Mouse (Mus musculus) neural tube, embryonic 15.5 days (tissue): ENCODE measurements around the gene Eif5. TPM values are rescaled to one million over a fixed set of nuclear protein-coding genes. Genes with fewer than 3 reads are reported as not detected.

Experiments
- ATAC-seq: fragments of 200-750 bp; cut with Nextera tagmentation; 2 replicates; pipeline ENCODE4 v1.8.0; 2017; ENCODE audit warnings: mild to moderate bottlenecking, moderate TSS enrichment, moderate library complexity; ENCODE audit not compliant: low FRiP score
- H3K27ac ChIP-seq: fragments of 300-500 bp; sonication (generic); replicated peaks from 2 replicates; pipeline ENCODE4 v1.5.1; 2015; ENCODE audit warnings: mild to moderate bottlenecking, inconsistent platforms
- H3K27me3 ChIP-seq: fragments of 300-500 bp; sonication (generic); replicated peaks from 2 replicates; pipeline ENCODE4 v1.6.1; 2015; ENCODE audit warnings: inconsistent platforms
- H3K36me3 ChIP-seq: fragments of 300-500 bp; sonication (generic); 2 replicates; pipeline ENCODE4 v1.6.1; 2015; ENCODE audit warnings: inconsistent platforms
- H3K4me1 ChIP-seq: fragments of 300-500 bp; sonication (generic); 2 replicates; pipeline ENCODE4 v1.6.1; 2015; ENCODE audit warnings: inconsistent platforms
- H3K4me2 ChIP-seq: fragments of 300-500 bp; sonication (generic); 2 replicates; pipeline ENCODE4 v1.6.1; 2015; ENCODE audit warnings: inconsistent platforms, mild to moderate bottlenecking, moderate library complexity
- H3K4me3 ChIP-seq: fragments of 300-500 bp; sonication (generic); replicated peaks from 2 replicates; pipeline ENCODE4 v1.5.1; 2015; ENCODE audit warnings: mild to moderate bottlenecking, inconsistent platforms
- H3K9ac ChIP-seq: fragments of 300-500 bp; sonication (generic); replicated peaks from 2 replicates; pipeline ENCODE4 v1.6.1; 2015; ENCODE audit warnings: mild to moderate bottlenecking, inconsistent platforms
- H3K9me3 ChIP-seq: fragments of 300-500 bp; sonication (generic); replicated peaks from 2 replicates; pipeline ENCODE4 v1.6.1; 2016; ENCODE audit warnings: inconsistent platforms
- WGBS: fragments of 180-500 bp; shearing (Covaris S2); methylation state at CpG from one replicate; pipeline ENCODE4 v1.1.7; 2015; ENCODE audit warnings: mixed read lengths; 5-methylcytosine and 5-hydroxymethylcytosine counted together
- polyA plus RNA-seq: library from polyadenylated mRNA; unstranded; fragments of >200 nt; fragmentation: Nextera tagmentation; extraction: Ambion mirVana; gene quantifications from 2 replicates; pipeline ENCODE4 v1.2.1, GENCODE M21; 2015

Gene Eif5
- polyA plus RNA-seq, 1 experiment from 2014 or later, result 548 TPM

GRCm38 (mm10) chr12:111565363-111565762 is 27.5 kb downstream of the Eif5 start:
- Histone ChIP-seq H3K27me3 (no peaks in the 10 kb centered on the region), H3K4me3 (no peak overlapping the region), H3K4me2 (no peak overlapping the region), H3K4me1 (peaks cover 8% of the 10 kb centered on the region), H3K9me3 (no peaks in the 10 kb centered on the region), H3K9ac (no peak overlapping the region), H3K27ac (no peak overlapping the region), H3K36me3 (no peaks in the 10 kb centered on the region)
- 77% methylated on average over 5 of the region's 5 CpGs for WGBS
- no peak for ATAC-seq

GRCm38 (mm10) chr12:111568836-111569235 is 31.0 kb downstream of the Eif5 start:
- Histone ChIP-seq H3K9ac (no peak overlapping the region), H3K36me3 (no peaks in the 10 kb centered on the region), H3K9me3 (no peaks in the 10 kb centered on the region), H3K4me3 (no peak overlapping the region), H3K27ac (no peak overlapping the region), H3K27me3 (no peaks in the 10 kb centered on the region), H3K4me2 (no peak overlapping the region), H3K4me1 (peaks cover 15% of the 10 kb centered on the region)
- WGBS, result 72% methylated on average over 11 of the region's 11 CpGs
- no peak for ATAC-seq

- Histone ChIP-seq H3K27ac (no peak overlapping the region), H3K9me3 (no peaks in the 10 kb centered on the region), H3K4me1 (peaks cover 33% of the 10 kb centered on the region), H3K9ac (no peak overlapping the region), H3K4me3 (no peak overlapping the region), H3K27me3 (no peaks in the 10 kb centered on the region), H3K36me3 (no peaks in the 10 kb centered on the region), H3K4me2 (peak overlapping the region; percentile 95)
- 87% methylated on average over 7 of the region's 7 CpGs for WGBS
- no peak for ATAC-seq
These were observed 34.6 kb downstream of the Eif5 start for GRCm38 (mm10) chr12:111572406-111572805.

- H3K36me3 ChIP-seq, result no peaks in the 10 kb centered on the region
- WGBS, result 34% methylated on average over 6 of the region's 6 CpGs
These were observed 35.5 kb downstream of the Eif5 start for GRCm38 (mm10) chr12:111573315-111573714.

GRCm38 (mm10) chr12:111574074-111574886 is 36.5 kb downstream of the Eif5 start, which contains the start of gene Mark3:
Gene Mark3, plus strand, starts transcription at chr12:111574523.
- H3K27me3 ChIP-seq, result no peaks in the 10 kb centered on the region
- ATAC-seq, result peak; percentile 98
- under 1% methylated on average over 62 of the region's 75 CpGs for WGBS
- H3K36me3 ChIP-seq, result no peaks in the 10 kb centered on the region
- H3K4me1 ChIP-seq, result peaks cover 35% of the 10 kb centered on the region
- H3K4me2 ChIP-seq, result peak within 1 kb of the TSS; percentile 95
- peak within 1 kb of the TSS; percentile 71 for H3K4me3 ChIP-seq
- H3K27ac ChIP-seq, result peak within 1 kb of the TSS; percentile 93
- peak within 1 kb of the TSS; percentile 97 for H3K9ac ChIP-seq
- no peaks in the 10 kb centered on the region for H3K9me3 ChIP-seq

More at GRCm38 (mm10) chr12:111573315-111573714, 35.5 kb downstream of the Eif5 start:
- H3K9ac ChIP-seq, result peak overlapping the region; percentile 97
- peak overlapping the region; percentile 71 for H3K4me3 ChIP-seq
- H3K27me3 ChIP-seq, result no peaks in the 10 kb centered on the region
- H3K27ac ChIP-seq, result peak overlapping the region; percentile 93
- peak overlapping the region; percentile 95 for H3K4me2 ChIP-seq
- peaks cover 35% of the 10 kb centered on the region for H3K4me1 ChIP-seq
- H3K9me3 ChIP-seq, result no peaks in the 10 kb centered on the region
- no peak for ATAC-seq

GRCm38 (mm10) chr12:111574887-111575838 is 37.3 kb downstream of the Eif5 start:
- no peaks in the 10 kb centered on the region for H3K27me3 ChIP-seq
- H3K36me3 ChIP-seq, result no peaks in the 10 kb centered on the region
- under 1% methylated on average over 56 of the region's 58 CpGs for WGBS
- H3K4me2 ChIP-seq, result peak overlapping the region; percentile 95
- peaks cover 35% of the 10 kb centered on the region for H3K4me1 ChIP-seq
- no peaks in the 10 kb centered on the region for H3K9me3 ChIP-seq
- H3K4me3 ChIP-seq, result peak overlapping the region; percentile 71
- ATAC-seq, result peak; percentile 46; the same call in 1 of the 2 replicates
- H3K27ac ChIP-seq, result peak overlapping the region; percentile 93
- peak overlapping the region; percentile 97 for H3K9ac ChIP-seq

- no peak overlapping the region for H3K4me3 ChIP-seq
- H3K36me3 ChIP-seq, result no peaks in the 10 kb centered on the region
- no peak overlapping the region for H3K27ac ChIP-seq
- 78% methylated on average over 1 of the region's 1 CpGs for WGBS
- no peaks in the 10 kb centered on the region for H3K9me3 ChIP-seq
- H3K27me3 ChIP-seq, result no peaks in the 10 kb centered on the region
- H3K4me1 ChIP-seq, result peaks cover 3% of the 10 kb centered on the region; the same call in 1 of the 2 replicates
- ATAC-seq, result no peak
- no peak overlapping the region for H3K9ac ChIP-seq
- no peak overlapping the region for H3K4me2 ChIP-seq
These were observed 45.2 kb downstream of the Eif5 start for GRCm38 (mm10) chr12:111583058-111583457.

DNA sequence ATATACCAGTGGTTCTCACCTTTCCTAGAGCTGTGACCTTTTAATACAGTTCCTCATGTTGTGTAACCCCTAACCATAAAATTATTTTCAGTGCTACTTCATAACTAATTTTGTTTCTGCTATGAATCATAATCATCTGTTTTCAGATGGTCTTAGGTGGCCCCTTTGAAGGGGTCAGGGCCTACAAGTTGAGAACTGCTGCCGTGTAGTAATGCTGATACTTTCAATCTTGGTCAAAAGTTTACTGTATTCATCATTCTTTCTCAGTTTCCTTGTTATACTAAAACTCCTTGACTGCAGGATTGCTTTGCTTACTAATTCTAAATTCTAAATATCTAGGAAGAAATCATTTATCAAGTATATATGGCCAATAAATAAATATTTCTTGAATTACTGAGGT is 46.6 kb downstream of the Eif5 start:
- 90% methylated on average over 1 of the region's 1 CpGs for WGBS
- Histone ChIP-seq H3K27ac (no peak overlapping the region), H3K9me3 (no peaks in the 10 kb centered on the region), H3K36me3 (no peaks in the 10 kb centered on the region), H3K4me1 (peaks cover 3% of the 10 kb centered on the region; the same call in 1 of the 2 replicates), H3K4me3 (no peak overlapping the region), H3K27me3 (no peaks in the 10 kb centered on the region), H3K9ac (no peak overlapping the region), H3K4me2 (no peak overlapping the region)
- no peak for ATAC-seq

- H3K4me1 ChIP-seq, result peaks cover 2% of the 10 kb centered on the region; the same call in 1 of the 2 replicates
- no peak overlapping the region for H3K27ac ChIP-seq
- no peaks in the 10 kb centered on the region for H3K27me3 ChIP-seq
- 89% methylated on average over 12 of the region's 12 CpGs for WGBS
- no peaks in the 10 kb centered on the region for H3K36me3 ChIP-seq
- H3K4me3 ChIP-seq, result no peak overlapping the region
- no peak for ATAC-seq
- no peaks in the 10 kb centered on the region for H3K9me3 ChIP-seq
- H3K9ac ChIP-seq, result no peak overlapping the region
- H3K4me2 ChIP-seq, result no peak overlapping the region
These were observed 49.4 kb downstream of the Eif5 start for GRCm38 (mm10) chr12:111587252-111587651.

- ATAC-seq, result no peak
- H3K27me3 ChIP-seq, result no peaks in the 10 kb centered on the region
- 0 out of 2 replicates have a peak, but pooled peaks cover 3% of the 10 kb centered on the region for H3K4me1 ChIP-seq
- no peak overlapping the region for H3K4me2 ChIP-seq
- peaks cover 22% of the 10 kb centered on the region for H3K36me3 ChIP-seq
- 84% methylated on average over 14 of the region's 14 CpGs for WGBS
- no peaks in the 10 kb centered on the region for H3K9me3 ChIP-seq
- H3K9ac ChIP-seq, result no peak overlapping the region
- H3K27ac ChIP-seq, result no peak overlapping the region
- H3K4me3 ChIP-seq, result no peak overlapping the region
These were observed 54.7 kb downstream of the Eif5 start for GRCm38 (mm10) chr12:111592407-111593021.

GRCm38 (mm10) chr12:111593775-111594174 is 56.0 kb downstream of the Eif5 start:
- H3K27ac ChIP-seq, result no peak overlapping the region
- peaks cover 32% of the 10 kb centered on the region for H3K36me3 ChIP-seq
- ATAC-seq, result no peak
- no peak overlapping the region for H3K4me3 ChIP-seq
- no peaks in the 10 kb centered on the region for H3K27me3 ChIP-seq
- no peak overlapping the region for H3K4me2 ChIP-seq
- H3K4me1 ChIP-seq, result 0 out of 2 replicates have a peak, but pooled peaks cover 3% of the 10 kb centered on the region
- H3K9me3 ChIP-seq, result no peaks in the 10 kb centered on the region
- 69% methylated on average over 2 of the region's 2 CpGs for WGBS
- H3K9ac ChIP-seq, result no peak overlapping the region
